Mouse (Mus musculus): Measurements from ENCODE around the gene Lenep. TPM values are rescaled to one million over a fixed set of nuclear protein-coding genes. Genes with fewer than 3 reads are reported as not detected.

Lenep gene
- polyA plus RNA-seq, 1 experiment from 2014 or later, result 1.5 TPM

DNA sequence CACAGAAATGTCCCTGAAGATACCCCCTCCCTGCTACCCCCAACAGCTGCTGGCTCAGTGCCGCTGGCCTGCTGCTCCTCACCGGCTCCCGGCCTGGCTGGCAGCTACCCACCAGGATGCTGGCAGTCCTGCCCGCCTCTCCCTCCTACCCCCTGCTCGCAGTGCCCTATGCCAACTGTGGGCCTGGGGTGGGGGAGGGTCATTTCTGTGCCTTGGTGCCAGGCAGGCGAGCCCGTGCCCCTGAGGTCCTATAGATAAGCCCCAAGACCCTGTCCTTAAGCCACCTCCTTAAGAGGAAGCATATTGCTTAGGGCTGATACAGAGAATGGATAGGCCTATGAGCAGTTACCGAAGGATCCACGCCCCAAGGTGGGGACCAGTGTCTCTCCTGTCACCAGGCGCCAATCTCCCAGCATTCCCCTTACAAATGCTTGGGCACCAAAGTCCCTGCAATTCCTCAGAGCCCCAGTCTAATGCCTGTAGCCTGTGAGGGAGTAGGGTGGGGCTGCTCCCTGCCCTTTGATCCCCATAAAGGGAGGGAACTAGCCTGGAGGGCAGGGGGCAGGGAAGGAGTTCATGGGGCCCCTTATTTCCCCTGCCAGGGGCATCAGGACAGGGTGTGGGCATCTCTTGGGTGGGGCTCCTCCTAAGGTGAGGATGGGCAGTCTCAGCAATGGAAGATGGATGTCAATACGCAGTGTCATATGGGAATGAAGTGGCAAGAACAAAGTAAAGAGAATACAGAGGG is 14.3 kb downstream of the Lenep start:
- Histone ChIP-seq H3K9me3 (no peaks in the 10 kb centered on the region), H3K4me1 (replicated peaks) (peaks cover 44% of the 10 kb centered on the region), H3K4me2 (replicated peaks) (no peak overlapping the region), H3K27me3 (peaks cover 16% of the 10 kb centered on the region), H3K36me3 (no peaks in the 10 kb centered on the region), H3K27ac (no peak overlapping the region), H3K9ac (replicated peaks) (no peak overlapping the region), H3K4me3 (replicated peaks) (no peak overlapping the region)
- peak; percentile 7; the same call in 1 of the 2 replicates for ATAC-seq
- WGBS, result 75% methylated on average over 11 of the region's 11 CpGs

DNA sequence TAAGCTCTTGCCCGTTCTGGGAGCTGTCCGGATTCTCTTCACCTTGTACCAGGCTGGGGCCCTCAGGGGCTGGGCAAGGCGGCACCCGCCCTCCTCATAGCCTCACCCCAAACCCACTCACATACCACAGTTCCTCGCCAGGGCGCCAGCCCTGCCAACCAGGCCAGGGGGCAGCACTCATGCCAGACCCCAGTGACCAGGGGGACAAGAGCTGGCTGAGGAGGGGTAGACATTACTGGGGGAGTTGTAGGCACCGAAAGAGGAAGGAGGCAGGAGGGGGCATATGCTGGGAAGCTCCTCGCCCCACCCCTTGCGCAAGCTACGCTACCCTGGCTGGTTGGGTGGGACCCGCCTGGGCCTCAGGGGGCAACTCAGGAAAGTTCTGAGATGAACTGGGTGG is 15.0 kb downstream of the Lenep start:
- Histone ChIP-seq H3K27ac (no peak overlapping the region), H3K27me3 (peaks cover 11% of the 10 kb centered on the region; the same call in 1 of the 2 replicates), H3K4me3 (replicated peaks) (no peak overlapping the region), H3K9me3 (no peaks in the 10 kb centered on the region), H3K9ac (replicated peaks) (no peak overlapping the region), H3K4me2 (replicated peaks) (no peak overlapping the region), H3K4me1 (replicated peaks) (peaks cover 39% of the 10 kb centered on the region), H3K36me3 (no peaks in the 10 kb centered on the region)
- WGBS, result 75% methylated on average over 11 of the region's 11 CpGs
- ATAC-seq, result no peak

DNA sequence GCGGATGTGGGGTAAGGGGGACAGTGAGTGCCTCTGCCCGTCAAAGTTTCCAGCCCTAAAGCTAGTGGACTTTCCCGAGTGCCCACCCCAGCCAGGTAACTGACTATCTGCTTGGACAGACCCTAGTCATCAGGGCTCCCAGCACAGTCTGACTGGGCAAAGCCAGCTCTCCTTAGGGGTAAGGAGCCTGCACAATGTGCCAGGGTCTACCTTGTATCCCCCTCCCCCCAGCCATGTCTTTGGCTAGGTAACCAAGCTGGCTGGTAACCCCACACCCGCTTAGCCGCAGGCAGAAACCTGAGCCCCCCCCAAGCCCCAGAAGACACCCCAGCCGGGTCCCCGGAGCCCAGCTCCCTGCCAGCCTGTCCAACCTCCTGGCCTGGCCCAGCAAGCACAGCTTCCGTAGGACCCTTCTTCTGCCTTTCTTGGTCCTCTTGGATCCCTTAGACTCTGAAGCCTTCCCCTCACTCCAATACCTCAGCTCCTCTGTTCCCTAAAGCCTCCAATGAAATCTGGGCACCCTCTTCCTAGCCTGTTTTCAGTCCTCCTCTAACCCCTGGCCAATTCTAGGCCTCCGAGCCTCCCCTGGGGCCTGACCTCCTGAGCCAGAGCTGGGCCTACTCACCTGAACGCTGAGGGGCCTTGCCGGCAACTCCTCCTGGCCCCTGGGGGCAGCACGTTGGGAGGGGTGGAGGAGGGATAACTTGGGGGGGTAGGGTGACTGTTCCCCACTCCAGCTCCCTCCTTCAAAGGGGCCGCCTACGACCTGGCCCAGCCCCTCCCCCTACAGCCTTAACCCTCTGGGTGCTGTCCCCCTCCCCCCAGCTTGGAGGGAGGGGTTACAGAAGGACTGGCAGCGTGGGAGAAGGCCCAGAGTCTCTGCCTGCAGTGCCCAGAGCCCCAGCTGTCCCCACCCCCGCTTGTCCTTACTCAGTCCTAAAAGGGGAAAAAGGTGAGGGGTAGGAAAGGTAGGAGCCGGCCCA is 15.9 kb downstream of the Lenep start:
- no peak for ATAC-seq
- no peak overlapping the region for H3K4me3 ChIP-seq (replicated peaks)
- no peak overlapping the region for H3K27ac ChIP-seq
- peaks cover 30% of the 10 kb centered on the region for H3K4me1 ChIP-seq (replicated peaks)
- H3K9ac ChIP-seq (replicated peaks), result peak overlapping the region; percentile 20; the same call in 1 of the 2 replicates
- H3K9me3 ChIP-seq, result no peaks in the 10 kb centered on the region
- peaks cover 6% of the 10 kb centered on the region; the same call in 1 of the 2 replicates for H3K27me3 ChIP-seq
- H3K36me3 ChIP-seq, result no peaks in the 10 kb centered on the region
- no peak overlapping the region for H3K4me2 ChIP-seq (replicated peaks)
- WGBS, result 54% methylated on average over 17 of the region's 17 CpGs

DNA sequence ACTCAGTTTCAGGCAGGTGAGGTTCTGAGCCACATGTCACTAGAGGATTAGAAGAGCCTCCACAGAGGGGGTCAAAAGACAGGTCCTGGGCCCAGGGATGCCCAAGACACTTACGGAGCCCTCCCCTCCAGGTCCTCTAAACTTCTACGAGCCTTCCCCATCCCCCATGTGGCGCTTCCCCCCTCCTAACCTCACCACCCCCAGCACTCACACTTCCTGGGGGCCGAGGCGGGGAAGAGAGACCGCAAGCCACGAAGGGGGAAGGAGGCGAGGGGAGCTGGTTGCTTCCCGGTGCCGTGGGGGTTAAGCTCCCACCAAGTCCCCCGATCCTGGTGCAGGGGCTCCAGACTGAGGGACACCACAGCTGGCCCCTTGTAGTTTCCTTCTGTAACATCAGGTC is 17.1 kb downstream of the Lenep start:
- no peak for ATAC-seq
- Histone ChIP-seq H3K27ac (no peak overlapping the region), H3K4me2 (replicated peaks) (no peak overlapping the region), H3K36me3 (no peaks in the 10 kb centered on the region), H3K9ac (replicated peaks) (no peak overlapping the region), H3K9me3 (no peaks in the 10 kb centered on the region), H3K27me3 (0 out of 2 replicates have a peak, but pooled peaks cover 3% of the 10 kb centered on the region), H3K4me3 (replicated peaks) (no peak overlapping the region), H3K4me1 (replicated peaks) (peaks cover 17% of the 10 kb centered on the region)
- 31% methylated on average over 11 of the region's 11 CpGs for WGBS

DNA sequence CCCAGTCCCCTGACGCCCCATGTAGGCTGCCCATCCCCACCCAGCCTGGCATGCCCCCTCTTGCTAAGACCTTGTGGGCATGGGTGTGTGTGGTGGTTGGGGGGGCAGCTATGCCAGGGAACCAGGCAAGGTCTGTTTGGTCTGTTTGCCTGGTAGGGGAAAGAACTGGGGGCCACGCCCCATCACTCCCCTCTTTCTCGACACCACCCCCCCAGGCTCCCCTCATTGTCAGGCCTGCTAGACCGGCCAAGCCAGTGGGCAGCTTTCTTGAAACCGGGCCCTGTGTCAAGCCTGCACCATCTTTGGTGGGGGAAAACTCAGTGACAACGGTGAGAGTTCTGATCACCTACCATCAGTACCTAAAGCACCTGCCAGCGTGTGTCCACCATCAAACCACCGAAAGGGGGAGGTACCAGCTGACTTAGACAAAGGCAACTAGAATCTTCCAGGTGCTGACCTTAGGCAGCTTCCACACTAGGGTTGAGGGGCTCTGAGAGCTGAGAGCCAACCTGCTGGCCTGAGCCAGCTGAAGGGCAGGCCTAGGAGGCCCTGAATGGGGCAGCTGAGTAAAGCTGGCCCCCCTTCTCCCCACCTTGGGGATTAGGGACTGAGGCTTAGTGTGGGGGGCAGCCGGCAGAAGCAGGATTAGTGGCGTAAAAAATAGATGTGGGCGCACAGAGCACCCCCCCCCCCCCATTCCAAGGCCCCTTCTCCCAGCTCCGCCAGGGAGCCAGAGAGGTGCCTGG is 18.1 kb downstream of the Lenep start:
- 38% methylated on average over 12 of the region's 12 CpGs for WGBS
- Histone ChIP-seq H3K9ac (replicated peaks) (peak overlapping the region; percentile 21; the same call in 1 of the 2 replicates), H3K27ac (no peak overlapping the region), H3K4me3 (replicated peaks) (no peak overlapping the region), H3K27me3 (0 out of 2 replicates have a peak, but pooled peaks cover 3% of the 10 kb centered on the region), H3K4me2 (replicated peaks) (no peak overlapping the region), H3K36me3 (no peaks in the 10 kb centered on the region), H3K9me3 (no peaks in the 10 kb centered on the region), H3K4me1 (replicated peaks) (peaks cover 17% of the 10 kb centered on the region)
- ATAC-seq, result no peak

DNA sequence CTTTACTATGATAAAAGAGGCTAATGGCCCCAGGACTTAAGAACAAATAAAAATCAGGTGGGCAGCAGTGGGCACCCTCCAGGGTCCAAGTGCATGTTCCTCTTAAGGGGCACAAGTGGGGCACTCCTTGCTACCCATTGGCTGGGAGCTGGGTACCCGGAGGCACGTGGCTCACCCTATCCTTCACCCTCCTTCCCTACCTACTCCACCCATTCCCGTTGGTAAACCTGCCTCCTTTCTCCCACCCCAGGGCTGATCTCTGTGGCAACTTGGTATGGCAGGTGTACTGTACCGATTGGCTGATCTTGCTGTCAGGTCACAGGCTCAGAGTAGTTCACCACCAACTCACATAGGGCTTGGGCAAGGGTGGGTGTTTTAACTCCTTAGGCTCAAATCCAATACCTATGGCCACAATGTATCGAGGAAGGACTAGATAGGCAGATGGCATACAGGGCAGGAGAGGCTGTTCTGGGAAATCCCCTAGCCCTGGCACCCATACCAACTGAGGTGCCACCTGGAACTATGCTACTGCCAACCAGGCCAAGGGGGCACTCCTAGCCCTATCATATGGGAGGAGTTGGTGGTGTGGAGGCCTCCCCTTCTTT is 18.8 kb downstream of the Lenep start:
- no peak overlapping the region for H3K4me2 ChIP-seq (replicated peaks)

DNA sequence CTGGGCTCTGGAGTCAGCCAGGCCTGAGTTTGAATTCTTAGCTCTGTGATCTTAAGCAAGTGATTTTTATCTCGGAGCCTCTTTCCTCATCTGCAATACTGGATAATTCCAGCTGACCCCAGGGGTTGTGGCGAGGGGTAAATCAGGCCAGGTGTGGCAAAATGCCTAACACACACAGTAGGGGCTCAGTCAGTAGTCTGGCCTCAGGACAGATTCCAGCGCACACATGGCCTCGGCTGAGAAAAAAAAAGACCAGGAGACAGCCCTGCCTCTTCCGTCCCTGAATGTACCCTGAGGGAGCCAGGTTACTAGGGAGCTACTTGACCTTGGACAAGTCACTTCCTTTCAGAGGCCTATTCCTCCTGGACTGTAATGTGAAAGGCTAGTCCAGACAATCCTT is 19.6 kb downstream of the Lenep start:
- Histone ChIP-seq H3K9ac (replicated peaks) (no peak overlapping the region), H3K4me2 (replicated peaks) (no peak overlapping the region), H3K36me3 (no peaks in the 10 kb centered on the region), H3K9me3 (no peaks in the 10 kb centered on the region), H3K4me3 (replicated peaks) (no peak overlapping the region), H3K4me1 (replicated peaks) (peaks cover 32% of the 10 kb centered on the region), H3K27me3 (0 out of 2 replicates have a peak, but pooled peaks cover 3% of the 10 kb centered on the region), H3K27ac (no peak overlapping the region)
- WGBS, result 85% methylated on average over 5 of the region's 5 CpGs
- ATAC-seq, result no peak

More for the DNA sequence above, 18.8 kb downstream of the Lenep start:
- 0 out of 2 replicates have a peak, but pooled peaks cover 3% of the 10 kb centered on the region for H3K27me3 ChIP-seq
- ATAC-seq, result no peak
- peaks cover 25% of the 10 kb centered on the region for H3K4me1 ChIP-seq (replicated peaks)
- WGBS, result 90% methylated on average over 5 of the region's 5 CpGs
- H3K9me3 ChIP-seq, result no peaks in the 10 kb centered on the region
- H3K9ac ChIP-seq (replicated peaks), result no peak overlapping the region
- H3K36me3 ChIP-seq, result no peaks in the 10 kb centered on the region
- H3K4me3 ChIP-seq (replicated peaks), result no peak overlapping the region
- no peak overlapping the region for H3K27ac ChIP-seq

DNA sequence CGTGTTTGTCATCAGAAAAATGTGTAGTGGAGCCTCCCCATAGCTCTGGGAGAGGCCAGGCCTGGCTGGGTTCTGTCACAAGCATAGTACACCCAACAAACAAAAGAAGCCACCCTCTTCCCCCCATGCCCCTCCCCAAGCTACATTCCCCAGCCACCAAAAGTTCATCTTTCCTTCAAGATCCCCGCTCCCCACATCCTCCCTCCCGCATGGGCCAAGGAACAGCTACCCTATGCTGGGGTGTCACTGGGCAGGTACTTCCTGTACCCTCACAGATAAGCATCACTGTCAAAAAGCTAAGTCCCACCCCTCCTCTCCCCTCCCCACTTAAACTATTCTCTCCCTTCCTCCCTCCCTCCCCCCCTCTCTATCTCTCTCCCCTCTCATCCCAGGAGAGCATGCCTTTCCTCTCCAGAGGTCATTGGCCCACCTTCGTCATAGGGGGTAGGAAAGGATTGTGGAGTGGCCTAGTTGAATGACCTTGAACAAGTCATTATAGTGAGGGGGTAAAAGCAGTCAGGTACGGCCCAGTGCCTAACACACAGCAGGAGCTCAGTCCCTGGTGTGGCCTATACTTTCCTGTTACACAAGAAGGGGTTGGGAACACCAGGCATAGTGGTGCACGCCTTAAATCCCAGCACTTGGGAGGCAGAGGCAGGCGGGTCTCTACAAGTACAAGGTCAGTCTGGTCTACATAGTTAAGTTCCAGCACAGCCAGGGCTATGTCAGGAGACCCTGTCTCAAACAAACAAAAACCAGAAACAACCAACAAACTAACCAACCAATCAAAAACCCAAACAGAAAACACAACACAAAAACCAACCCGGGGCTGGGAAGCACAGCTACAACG is 20.3 kb downstream of the Lenep start:
- H3K9ac ChIP-seq (replicated peaks), result no peak overlapping the region
- no peak overlapping the region for H3K4me3 ChIP-seq (replicated peaks)
- H3K27me3 ChIP-seq, result 0 out of 2 replicates have a peak, but pooled peaks cover 3% of the 10 kb centered on the region
- 88% methylated on average over 9 of the region's 9 CpGs for whole genome bisulfite sequencing
- ATAC-seq, result no peak
- no peak overlapping the region for H3K4me2 ChIP-seq (replicated peaks)
- H3K9me3 ChIP-seq, result no peaks in the 10 kb centered on the region
- H3K27ac ChIP-seq, result no peak overlapping the region
- no peaks in the 10 kb centered on the region for H3K36me3 ChIP-seq
- H3K4me1 ChIP-seq (replicated peaks), result peaks cover 35% of the 10 kb centered on the region

DNA sequence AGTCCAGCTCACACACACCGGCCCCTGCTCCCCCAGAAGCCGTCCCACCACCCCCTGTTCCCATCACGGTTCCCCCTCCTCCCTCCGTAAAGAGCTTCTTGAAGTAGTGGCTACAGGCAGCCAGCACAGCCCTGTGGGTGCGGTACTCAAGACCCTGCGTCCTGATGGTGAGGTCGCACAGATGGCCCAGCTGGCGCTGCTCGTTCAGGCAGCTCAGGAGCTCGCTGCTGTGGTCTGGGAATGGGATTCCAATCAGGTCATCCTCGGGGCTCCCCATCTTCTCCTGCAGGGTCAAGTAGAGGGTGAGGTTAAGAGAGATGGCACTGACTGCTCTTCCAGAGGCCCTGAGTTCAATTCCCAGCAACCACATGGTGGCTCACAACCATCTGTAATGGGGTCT is 21.4 kb downstream of the Lenep start:
- Histone ChIP-seq H3K4me3 (replicated peaks) (no peak overlapping the region), H3K27ac (no peak overlapping the region), H3K9me3 (no peaks in the 10 kb centered on the region), H3K27me3 (0 out of 2 replicates have a peak, but pooled peaks cover 3% of the 10 kb centered on the region), H3K36me3 (no peaks in the 10 kb centered on the region), H3K4me2 (replicated peaks) (no peak overlapping the region), H3K9ac (replicated peaks) (no peak overlapping the region), H3K4me1 (replicated peaks) (peaks cover 35% of the 10 kb centered on the region)
- ATAC-seq, result no peak
- WGBS, result 81% methylated on average over 11 of the region's 11 CpGs

DNA sequence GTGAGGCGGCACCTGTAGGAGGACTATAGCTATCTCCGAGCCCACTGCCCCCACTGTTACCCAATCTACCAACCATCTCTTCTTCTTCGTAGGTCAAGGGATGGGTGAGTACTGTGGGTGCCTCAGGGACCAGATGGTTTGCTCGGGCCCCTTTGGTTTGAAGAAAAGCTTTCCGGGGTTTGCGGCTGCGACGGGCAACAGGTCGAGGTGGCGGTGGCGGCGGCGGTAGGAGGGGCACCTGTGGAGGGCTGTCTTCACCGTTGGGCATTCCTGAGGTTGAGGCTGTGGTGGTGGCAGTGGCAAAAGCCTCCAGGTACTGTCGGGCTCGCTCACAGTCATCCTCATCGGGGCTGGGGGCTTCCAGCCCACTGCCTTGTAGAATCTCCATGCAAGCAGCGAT is 21.9 kb downstream of the Lenep start:
- ATAC-seq, result no peak

More for the DNA sequence above, 21.9 kb downstream of the Lenep start:
- no peak overlapping the region for H3K9ac ChIP-seq (replicated peaks)
- H3K36me3 ChIP-seq, result no peaks in the 10 kb centered on the region
- H3K27me3 ChIP-seq, result 0 out of 2 replicates have a peak, but pooled peaks cover 3% of the 10 kb centered on the region
- no peak overlapping the region for H3K4me2 ChIP-seq (replicated peaks)
- H3K4me1 ChIP-seq (replicated peaks), result peaks cover 35% of the 10 kb centered on the region
- H3K27ac ChIP-seq, result no peak overlapping the region
- no peaks in the 10 kb centered on the region for H3K9me3 ChIP-seq
- H3K4me3 ChIP-seq (replicated peaks), result no peak overlapping the region
- WGBS, result 94% methylated on average over 18 of the region's 18 CpGs
